Mouse (Mus musculus) liver, embryonic 14.5 days (tissue): ENCODE data around the gene Lrrtm3.

Experiments
- CTCF ChIP-seq: IDR thresholded peaks from 2 replicates; pipeline ENCODE4 v1.5.1; 2016; ENCODE audit warnings: antibody characterized with exemption, low read depth, control low read depth
- EP300 ChIP-seq: IDR thresholded peaks from 2 replicates; pipeline ENCODE4 v1.6.1; 2016; ENCODE audit warnings: antibody characterized with exemption, low read depth

- TF ChIP-seq CTCF (no peak), EP300 (no peak)
Observed at GRCm38 (mm10) chr10:64082345-64082744, 7.7 kb downstream of the Lrrtm3 start.
